Mouse (Mus musculus): ENCODE data around the gene Rptor.

GRCm38 (mm10) chr11:119916102-119916790 is 313.5 kb downstream of the Rptor start:
- TF ChIP-seq EP300 (IDR thresholded peaks at IDR 0.05; ENCODE audit: insufficient read depth, low read depth, low read length) (no peak), CTCF (IDR thresholded peaks at IDR 0.05) (no peak)

Data from heart, adult 2 months (tissue).